Mouse (Mus musculus) forebrain, embryonic 14.5 days (tissue): Measurements from ENCODE around the gene Tnfsf8. TPM values are rescaled to one million over a fixed set of nuclear protein-coding genes. Genes with fewer than 3 reads are reported as not detected.

Experiments
- ATAC-seq: fragments of 200-750 bp; cut with Nextera tagmentation; 2 replicates; pipeline ENCODE4 v1.8.0; 2017; ENCODE audit warnings: mild to moderate bottlenecking, moderate library complexity
- DNase-seq: peaks from one replicate; pipeline ENCODE4 v3.0.0-alpha.2; 2015; ENCODE audit warnings: low spot score
- H3K27ac ChIP-seq: fragments of 300-500 bp; sonication (generic); 2 replicates; pipeline ENCODE4 v1.5.1; 2014; ENCODE audit warnings: low read depth, mild to moderate bottlenecking, control low read depth, low read length, moderate library complexity
- H3K27me3 ChIP-seq: fragments of 300-500 bp; sonication (generic); replicated peaks from 2 replicates; pipeline ENCODE4 v1.6.1; 2014; ENCODE audit warnings: low read length, control low read depth, mixed read lengths; ENCODE audit not compliant: control insufficient read depth, insufficient read depth
- H3K36me3 ChIP-seq: fragments of 300-500 bp; sonication (generic); 2 replicates; pipeline ENCODE4 v1.6.1; 2014; ENCODE audit warnings: low read length, control low read depth; ENCODE audit not compliant: control insufficient read depth, insufficient read depth
- H3K4me1 ChIP-seq: fragments of 300-500 bp; sonication (generic); 2 replicates; pipeline ENCODE4 v1.6.1; 2014; ENCODE audit warnings: antibody characterized with exemption, low read length, control low read depth; ENCODE audit not compliant: control insufficient read depth, insufficient read depth
- H3K4me2 ChIP-seq: fragments of 300-500 bp; sonication (generic); 2 replicates; pipeline ENCODE4 v1.6.1; 2014; ENCODE audit warnings: mild to moderate bottlenecking, control low read depth, low read length
- H3K4me3 ChIP-seq: fragments of 300-500 bp; sonication (generic); 2 replicates; pipeline ENCODE4 v1.5.1; 2014; ENCODE audit warnings: low read depth, low read length, control low read depth
- H3K9ac ChIP-seq: fragments of 300-500 bp; sonication (generic); 2 replicates; pipeline ENCODE4 v1.6.1; 2014; ENCODE audit warnings: mild to moderate bottlenecking, low read length, control low read depth, moderate library complexity
- H3K9me3 ChIP-seq: fragments of 300-500 bp; sonication (generic); replicated peaks from 2 replicates; pipeline ENCODE4 v1.6.1; 2016; ENCODE audit warnings: low read length, control low read depth, mixed read lengths; ENCODE audit not compliant: control insufficient read depth
- WGBS: fragments of 180-500 bp; shearing (Covaris S2); extraction: QIAGEN DNeasy Blood & Tissue Kit; methylation state at CpG from one replicate; pipeline ENCODE4 v1.1.7; 2014; 5-methylcytosine and 5-hydroxymethylcytosine counted together
- polyA plus RNA-seq: library from polyadenylated mRNA; unstranded; fragments of >200 nt; fragmentation: Nextera tagmentation; extraction: Ambion mirVana; gene quantifications from 2 replicates; pipeline ENCODE4 v1.2.1, GENCODE M21; 2014

Gene Tnfsf8
- 0.15 TPM in 2 replicates for polyA plus RNA-seq

GRCm38 (mm10) chr4:63860688-63861540 is at the start of gene Tnfsf8:
Tnfsf8 (minus strand) TSS chr4:63861347.
- DNase-seq (no peak), ATAC-seq (no peak)
- Histone ChIP-seq H3K36me3 (no peaks in the 10 kb centered on the region), H3K27ac (no peak within 1 kb of the TSS), H3K4me2 (no peak within 1 kb of the TSS), H3K9ac (no peak within 1 kb of the TSS), H3K4me1 (no peaks in the 10 kb centered on the region), H3K9me3 (no peaks in the 10 kb centered on the region), H3K27me3 (no peaks in the 10 kb centered on the region), H3K4me3 (no peak within 1 kb of the TSS)
- WGBS: 86% methylated on average over 19 of the region's 19 CpGs

DNA sequence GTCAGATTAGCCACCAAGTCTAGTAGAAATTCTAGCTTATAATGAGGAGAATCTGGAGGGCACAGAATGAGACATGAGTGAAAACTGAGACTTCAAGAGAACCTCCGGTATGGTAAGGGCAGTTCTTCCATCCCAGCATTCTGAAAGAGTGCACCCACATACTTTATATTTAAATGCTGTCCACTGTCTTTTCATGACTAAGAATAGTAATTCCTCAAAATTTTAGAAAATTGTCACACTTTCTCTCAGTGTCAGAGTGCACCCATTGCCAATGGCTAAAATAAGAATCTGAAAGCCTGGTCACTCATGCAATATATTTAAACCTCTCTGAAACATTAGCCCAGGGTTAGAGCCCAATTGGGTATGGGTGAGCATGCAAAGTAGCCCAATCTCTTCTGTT is 47.4 kb upstream of the Tnfsf8 start:
- Histone ChIP-seq H3K4me2 (no peak overlapping the region), H3K9ac (no peak overlapping the region), H3K27ac (no peak overlapping the region), H3K9me3 (no peaks in the 10 kb centered on the region), H3K4me3 (no peak overlapping the region), H3K27me3 (no peaks in the 10 kb centered on the region), H3K4me1 (no peaks in the 10 kb centered on the region), H3K36me3 (no peaks in the 10 kb centered on the region)
- ATAC-seq (no peak), DNase-seq (no peak)
- WGBS: 97% methylated on average over 1 of the region's 1 CpGs

GRCm38 (mm10) chr4:63907473-63907872 is 46.3 kb upstream of the Tnfsf8 start:
- ATAC-seq (no peak), DNase-seq (no peak)
- H3K27me3 ChIP-seq: no peaks in the 10 kb centered on the region
- no peak overlapping the region for H3K27ac ChIP-seq
- no peak overlapping the region for H3K9ac ChIP-seq
- H3K9me3 ChIP-seq: no peaks in the 10 kb centered on the region
- H3K4me2 ChIP-seq: no peak overlapping the region
- no peaks in the 10 kb centered on the region for H3K4me1 ChIP-seq
- H3K36me3 ChIP-seq: no peaks in the 10 kb centered on the region
- H3K4me3 ChIP-seq: no peak overlapping the region

DNA sequence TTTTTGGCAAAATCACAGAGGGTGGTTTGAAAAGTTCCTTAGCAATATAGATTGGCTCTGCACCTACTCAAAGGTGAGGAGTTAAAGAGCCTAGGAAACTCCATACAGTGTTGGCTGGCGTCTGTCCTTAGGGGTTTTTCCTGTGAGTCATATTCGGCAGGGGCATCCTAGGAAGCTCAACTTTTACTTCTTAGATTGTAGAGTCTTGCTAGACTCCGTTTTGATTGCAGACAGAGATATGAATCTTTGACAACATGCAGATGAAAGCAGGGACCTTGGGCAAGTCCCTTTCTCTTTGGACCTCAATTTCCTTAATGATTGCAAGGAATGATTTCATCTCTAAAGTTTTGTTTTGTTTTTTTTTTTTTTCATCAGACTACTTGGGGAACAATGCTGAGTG is 44.9 kb upstream of the Tnfsf8 start:
- Histone ChIP-seq H3K4me1 (no peaks in the 10 kb centered on the region), H3K4me3 (no peak overlapping the region), H3K36me3 (no peaks in the 10 kb centered on the region), H3K27me3 (no peaks in the 10 kb centered on the region), H3K27ac (no peak overlapping the region), H3K9ac (no peak overlapping the region), H3K4me2 (no peak overlapping the region), H3K9me3 (no peaks in the 10 kb centered on the region)
- 82% methylated on average over 3 of the region's 3 CpGs for WGBS
- no peak for ATAC-seq
- DNase-seq: no peak

- Histone ChIP-seq H3K36me3 (no peaks in the 10 kb centered on the region), H3K9ac (no peak overlapping the region), H3K4me1 (no peaks in the 10 kb centered on the region), H3K27me3 (no peaks in the 10 kb centered on the region), H3K9me3 (no peaks in the 10 kb centered on the region), H3K4me3 (no peak overlapping the region), H3K27ac (no peak overlapping the region), H3K4me2 (no peak overlapping the region)
- 82% methylated on average over 10 of the region's 10 CpGs for WGBS
- DNase-seq: no peak
- ATAC-seq: no peak
Measured at GRCm38 (mm10) chr4:63899081-63899523, 38.0 kb upstream of the Tnfsf8 start.

- Histone ChIP-seq H3K9me3 (no peaks in the 10 kb centered on the region), H3K9ac (no peak overlapping the region), H3K4me2 (no peak overlapping the region), H3K36me3 (no peaks in the 10 kb centered on the region), H3K4me1 (no peaks in the 10 kb centered on the region), H3K27ac (no peak overlapping the region), H3K4me3 (no peak overlapping the region), H3K27me3 (no peaks in the 10 kb centered on the region)
- DNase-seq (no peak), ATAC-seq (no peak)
Measured at GRCm38 (mm10) chr4:63897152-63897551, 36.0 kb upstream of the Tnfsf8 start.

DNA sequence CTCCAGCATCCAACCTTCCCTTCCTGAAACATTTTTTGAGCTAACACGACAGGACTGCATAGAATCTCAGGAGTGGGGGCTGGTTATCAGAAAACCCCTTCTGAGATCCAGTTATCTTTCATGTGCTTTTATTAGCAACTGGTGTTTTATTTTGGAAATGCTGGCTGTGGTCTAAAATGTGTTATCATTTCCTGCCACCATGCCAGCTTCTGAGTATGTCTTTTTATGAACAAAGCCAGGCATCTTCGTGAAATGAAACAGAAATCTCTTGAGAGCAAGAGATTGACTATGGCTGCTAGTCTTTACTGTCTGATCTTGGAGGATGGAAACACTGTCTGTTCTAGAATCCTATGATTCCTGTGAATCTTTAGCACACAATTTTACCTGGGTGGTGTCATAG is 25.0 kb upstream of the Tnfsf8 start:
- H3K27ac ChIP-seq: no peak overlapping the region
- no peaks in the 10 kb centered on the region for H3K27me3 ChIP-seq
- H3K4me2 ChIP-seq: no peak overlapping the region
- ATAC-seq: no peak
- DNase-seq: no peak
- no peaks in the 10 kb centered on the region for H3K36me3 ChIP-seq
- H3K4me3 ChIP-seq: no peak overlapping the region
- H3K4me1 ChIP-seq: no peaks in the 10 kb centered on the region
- no peaks in the 10 kb centered on the region for H3K9me3 ChIP-seq
- H3K9ac ChIP-seq: no peak overlapping the region
- 88% methylated on average over 2 of the region's 2 CpGs for WGBS

GRCm38 (mm10) chr4:63876720-63877119 is 15.6 kb upstream of the Tnfsf8 start:
- no peaks in the 10 kb centered on the region for H3K9me3 ChIP-seq
- DNase-seq (no peak), ATAC-seq (no peak)
- no peak overlapping the region for H3K4me3 ChIP-seq
- no peak overlapping the region for H3K9ac ChIP-seq
- H3K27me3 ChIP-seq: no peaks in the 10 kb centered on the region
- H3K36me3 ChIP-seq: no peaks in the 10 kb centered on the region
- no peak overlapping the region for H3K4me2 ChIP-seq
- no peaks in the 10 kb centered on the region for H3K4me1 ChIP-seq
- no peak overlapping the region for H3K27ac ChIP-seq
- WGBS: 84% methylated on average over 2 of the region's 2 CpGs

GRCm38 (mm10) chr4:63875480-63875879 is 14.3 kb upstream of the Tnfsf8 start:
- WGBS: 94% methylated on average over 3 of the region's 3 CpGs
- DNase-seq (no peak), ATAC-seq (no peak)
- no peaks in the 10 kb centered on the region for H3K9me3 ChIP-seq
- H3K27ac ChIP-seq: no peak overlapping the region
- H3K36me3 ChIP-seq: no peaks in the 10 kb centered on the region
- no peaks in the 10 kb centered on the region for H3K4me1 ChIP-seq
- H3K4me3 ChIP-seq: no peak overlapping the region
- no peaks in the 10 kb centered on the region for H3K27me3 ChIP-seq
- no peak overlapping the region for H3K4me2 ChIP-seq
- H3K9ac ChIP-seq: no peak overlapping the region
